Mouse (Mus musculus) myocyte (in vitro differentiated cells): ENCODE results near the gene Mdc1. TPM values are rescaled to one million over a fixed set of nuclear protein-coding genes. Genes with fewer than 3 reads are reported as not detected.
A peak's percentile ranks its signal among the peaks of the same experiment; 100 is the strongest.

Experiments
- H3K27me3 ChIP-seq: one replicate; pipeline ENCODE4 v1.6.1; 2011; ENCODE audit not compliant: control insufficient read depth, insufficient read depth, insufficient read length
- H3K36me3 ChIP-seq: one replicate; pipeline ENCODE4 v1.6.1; 2011; ENCODE audit not compliant: control insufficient read depth, insufficient read depth
- H3K4me2 ChIP-seq: one replicate; pipeline ENCODE4 v1.6.1; 2011; ENCODE audit warnings: low read depth, control low read depth
- H3K4me3 ChIP-seq: one replicate; pipeline ENCODE4 v1.5.1; 2011; ENCODE audit warnings: mild to moderate bottlenecking, control low read depth, moderate library complexity
- H3K79me2 ChIP-seq: one replicate; pipeline ENCODE4 v1.6.1; 2011; ENCODE audit not compliant: control insufficient read depth, insufficient read depth
- H3ac ChIP-seq: one replicate; pipeline ENCODE4 v1.6.1; 2011; ENCODE audit not compliant: control insufficient read depth, insufficient read length
- CEBPB ChIP-seq: IDR thresholded peaks from 2 replicates; pipeline ENCODE4 v1.6.1; 2011; ENCODE audit warnings: mild to moderate bottlenecking, moderate library complexity; ENCODE audit not compliant: poor library complexity, insufficient read depth, severe bottlenecking
- E2F4 ChIP-seq: IDR thresholded peaks from one replicate; pipeline ENCODE4 v1.6.1; 2011; ENCODE audit warnings: mild to moderate bottlenecking, control low read depth, moderate library complexity; ENCODE audit not compliant: insufficient read depth
- MAX ChIP-seq: IDR thresholded peaks from one replicate; pipeline ENCODE4 v1.6.1; 2011; ENCODE audit warnings: low read depth, mild to moderate bottlenecking, control low read depth
- MYOD1 ChIP-seq, 3 experiments: IDR thresholded peaks; one replicate each; pipeline ENCODE4 v1.6.1; 2011; ENCODE audit warnings: control low read depth in 2 of 3, low read depth in 2 of 3, mild to moderate bottlenecking in 2 of 3, moderate library complexity in 1 of 3; ENCODE audit not compliant: insufficient read length in 2 of 3, control insufficient read depth in 1 of 3
- MYOG ChIP-seq, 3 experiments: IDR thresholded peaks; one replicate each; pipeline ENCODE4 v1.6.1; 2011; ENCODE audit warnings: control low read depth in 2 of 3, low read depth in 2 of 3, mild to moderate bottlenecking in 2 of 3; ENCODE audit not compliant: insufficient read length in 2 of 3, control insufficient read depth in 1 of 3, insufficient read depth in 1 of 3
- POLR2A ChIP-seq: IDR thresholded peaks from one replicate; pipeline ENCODE4 v1.6.1; 2011; ENCODE audit warnings: low read depth, mild to moderate bottlenecking, control low read depth, moderate library complexity; ENCODE audit not compliant: insufficient read length
- POLR2AphosphoS2 ChIP-seq: IDR thresholded peaks from one replicate; pipeline ENCODE4 v1.6.1; 2011; ENCODE audit warnings: low read depth, control low read depth; ENCODE audit not compliant: insufficient read length
- REST ChIP-seq: IDR thresholded peaks from one replicate; pipeline ENCODE4 v1.6.1; 2011; ENCODE audit warnings: mild to moderate bottlenecking, control low read depth, moderate library complexity; ENCODE audit not compliant: insufficient read depth, insufficient read length
- SRF ChIP-seq: IDR thresholded peaks from one replicate; pipeline ENCODE4 v1.6.1; 2011; ENCODE audit warnings: low read depth; ENCODE audit not compliant: control insufficient read depth, insufficient read length
- TCF12 ChIP-seq: IDR thresholded peaks from one replicate; pipeline ENCODE4 v1.6.1; 2011; ENCODE audit warnings: mild to moderate bottlenecking, control low read depth; ENCODE audit not compliant: poor library complexity, insufficient read depth, severe bottlenecking
- TCF3 ChIP-seq: IDR thresholded peaks from one replicate; pipeline ENCODE4 v1.6.1; 2011; ENCODE audit warnings: low read depth, control low read depth; ENCODE audit not compliant: insufficient read length
- USF1 ChIP-seq: IDR thresholded peaks from one replicate; pipeline ENCODE4 v1.6.1; 2011; ENCODE audit warnings: low read depth, mild to moderate bottlenecking, control low read depth, moderate library complexity
- polyA plus RNA-seq: library from polyadenylated mRNA; unstranded; fragments of >200 nt; fragmentation: generic; extraction: Trizol; gene quantifications from one replicate; pipeline ENCODE4 v1.2.1, GENCODE M21; 2012; ENCODE audit warnings: missing spikeins

Gene Mdc1
- polyA plus RNA-seq, 1 experiment, result 7.0 TPM

- no peaks in the 10 kb centered on the region for H3K36me3 ChIP-seq
- TF ChIP-seq TCF3 (no peak), POLR2A (no peak), MYOG (IDR thresholded peaks at IDR 0.05; ENCODE audit: control insufficient read depth in 1 of 3, insufficient read depth in 1 of 3, insufficient read length in 2 of 3, low read depth in 2 of 3) (no peak), TCF12 (no peak), REST (no peak), MAX (no peak), USF1 (no peak), CEBPB (no peak), POLR2AphosphoS2 (no peak), MYOD1 (IDR thresholded peaks at IDR 0.05; ENCODE audit: control insufficient read depth in 1 of 3, insufficient read length in 2 of 3, low read depth in 2 of 3) (no peak), SRF (no peak), E2F4 (no peak)
- peak overlapping the region; percentile 1 for H3K4me3 ChIP-seq
- no peak overlapping the region for H3ac ChIP-seq
- H3K27me3 ChIP-seq, result no peaks in the 10 kb centered on the region
- H3K79me2 ChIP-seq, result no peaks in the 10 kb centered on the region
- peak overlapping the region; percentile 80 for H3K4me2 ChIP-seq
These were observed 27.7 kb upstream of the Mdc1 start for GRCm38 (mm10) chr17:35813653-35814052.

- Histone ChIP-seq H3K4me3 (no peak overlapping the region), H3K27me3 (no peaks in the 10 kb centered on the region), H3ac (no peak overlapping the region), H3K4me2 (no peak overlapping the region), H3K79me2 (no peaks in the 10 kb centered on the region), H3K36me3 (no peaks in the 10 kb centered on the region)
- no peak for TF ChIP-seq MYOG (IDR thresholded peaks at IDR 0.05; ENCODE audit: control insufficient read depth in 1 of 3, insufficient read depth in 1 of 3, insufficient read length in 2 of 3, low read depth in 2 of 3)
- TF ChIP-seq MAX, result no peak
- no peak for TF ChIP-seq REST
- no peak for TF ChIP-seq TCF12
- no peak for TF ChIP-seq TCF3
- TF ChIP-seq USF1, result no peak
These were observed 26.6 kb upstream of the Mdc1 start for GRCm38 (mm10) chr17:35814678-35815077.

DNA sequence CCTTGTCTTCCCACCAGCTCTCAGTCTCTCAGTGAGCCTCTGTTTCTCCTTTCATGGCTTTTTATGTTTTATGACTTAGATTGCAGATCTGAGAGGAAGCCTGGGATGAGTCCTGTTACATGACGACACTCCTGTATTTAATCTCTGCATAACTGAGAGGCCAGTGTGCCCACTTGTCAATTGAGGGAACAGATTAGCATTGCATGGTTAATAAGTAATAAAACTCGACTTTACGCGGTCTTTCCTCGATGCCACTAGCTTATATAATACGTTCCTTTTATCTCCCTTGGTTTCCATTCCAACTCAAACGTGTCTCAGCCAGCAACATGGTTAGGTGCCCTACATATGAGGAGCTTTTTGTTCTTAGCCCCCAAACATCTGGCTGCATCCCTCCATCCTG is 25.5 kb upstream of the Mdc1 start:
- Histone ChIP-seq H3K79me2 (no peaks in the 10 kb centered on the region), H3K27me3 (no peaks in the 10 kb centered on the region), H3K36me3 (no peaks in the 10 kb centered on the region), H3K4me3 (no peak overlapping the region), H3ac (no peak overlapping the region), H3K4me2 (peak overlapping the region; percentile 3)
- TF ChIP-seq E2F4 (no peak), MYOG (IDR thresholded peaks at IDR 0.05; ENCODE audit: control insufficient read depth in 1 of 3, insufficient read depth in 1 of 3, insufficient read length in 2 of 3, low read depth in 2 of 3) (no peak), SRF (no peak), POLR2AphosphoS2 (no peak), MAX (no peak), CEBPB (no peak), USF1 (no peak), MYOD1 (IDR thresholded peaks at IDR 0.05; ENCODE audit: control insufficient read depth in 1 of 3, insufficient read length in 2 of 3, low read depth in 2 of 3) (no peak), REST (no peak), POLR2A (no peak), TCF3 (no peak), TCF12 (no peak)

DNA sequence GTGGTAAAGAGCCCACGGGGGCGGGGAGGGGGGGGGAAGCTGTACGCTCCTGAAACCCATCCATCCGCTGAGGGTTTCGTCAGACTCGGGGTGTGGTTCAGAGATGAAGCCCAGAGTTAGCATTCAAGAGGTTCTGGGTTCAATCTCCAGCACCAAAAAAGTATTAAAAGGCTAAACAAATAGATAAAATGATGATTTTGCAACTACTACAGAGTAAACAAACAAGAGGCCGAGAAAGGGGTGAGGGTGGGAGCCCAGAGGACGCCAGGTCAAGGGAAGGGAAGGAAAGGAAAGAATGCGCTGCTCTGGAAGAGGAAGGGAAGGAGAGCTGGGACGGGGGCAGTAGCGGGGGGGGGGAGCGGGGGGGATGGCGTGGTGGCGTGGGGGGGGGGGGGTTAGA is 24.6 kb upstream of the Mdc1 start:
- no peak overlapping the region for H3K4me2 ChIP-seq
- H3K79me2 ChIP-seq, result peaks cover 1% of the 10 kb centered on the region
- H3ac ChIP-seq, result no peak overlapping the region
- no peaks in the 10 kb centered on the region for H3K36me3 ChIP-seq
- TF ChIP-seq MAX (no peak), SRF (no peak), TCF3 (no peak), CEBPB (no peak), MYOD1 (IDR thresholded peaks at IDR 0.05; ENCODE audit: control insufficient read depth in 1 of 3, insufficient read length in 2 of 3, low read depth in 2 of 3) (no peak), POLR2A (no peak)
- no peaks in the 10 kb centered on the region for H3K27me3 ChIP-seq
- no peak overlapping the region for H3K4me3 ChIP-seq

DNA sequence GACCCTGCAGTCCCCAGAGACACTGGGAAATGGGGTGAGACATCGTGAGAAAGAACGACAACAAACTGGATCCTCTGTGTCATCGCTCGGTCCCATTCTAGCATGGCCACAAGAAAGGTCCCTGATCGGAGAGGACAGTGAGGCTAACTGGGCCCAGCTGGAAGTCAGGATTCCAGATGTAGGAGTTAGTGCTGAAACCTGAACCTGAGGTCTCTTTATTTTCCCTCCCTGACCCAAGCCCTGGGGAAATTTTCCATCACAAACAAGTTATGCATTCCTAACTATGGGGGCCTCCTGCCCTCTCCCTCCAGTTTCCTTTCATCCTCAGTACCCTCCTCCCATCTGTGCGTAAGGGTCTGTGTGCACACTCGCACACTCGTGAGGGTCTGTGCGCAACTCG is 24.1 kb upstream of the Mdc1 start:
- TF ChIP-seq POLR2A (no peak), SRF (no peak), USF1 (no peak), E2F4 (no peak), MYOD1 (IDR thresholded peaks at IDR 0.05; ENCODE audit: control insufficient read depth in 1 of 3, insufficient read length in 2 of 3, low read depth in 2 of 3) (no peak), CEBPB (no peak), POLR2AphosphoS2 (no peak), TCF12 (no peak), REST (no peak), TCF3 (no peak), MAX (no peak), MYOG (IDR thresholded peaks at IDR 0.05; ENCODE audit: control insufficient read depth in 1 of 3, insufficient read depth in 1 of 3, insufficient read length in 2 of 3, low read depth in 2 of 3) (no peak)
- Histone ChIP-seq H3K4me2 (no peak overlapping the region), H3K27me3 (no peaks in the 10 kb centered on the region), H3K79me2 (peaks cover 7% of the 10 kb centered on the region), H3K4me3 (no peak overlapping the region), H3ac (no peak overlapping the region), H3K36me3 (no peaks in the 10 kb centered on the region)
